Mouse (Mus musculus) intestine, embryonic 15.5 days (tissue): ENCODE results near the gene Aldh4a1. TPM values are rescaled to one million over a fixed set of nuclear protein-coding genes. Genes with fewer than 3 reads are reported as not detected.

ENCODE experiments used
- ATAC-seq: fragments of 200-750 bp; cut with Nextera tagmentation; 2 replicates; pipeline ENCODE4 v1.8.0; 2017; ENCODE audit warnings: moderate TSS enrichment, moderate library complexity
- H3K27ac ChIP-seq: fragments of 300-500 bp; sonication (generic); 2 replicates; pipeline ENCODE4 v1.5.1; 2015; ENCODE audit warnings: mild to moderate bottlenecking, inconsistent platforms
- H3K27me3 ChIP-seq: fragments of 300-500 bp; sonication (generic); replicated peaks from 2 replicates; pipeline ENCODE4 v1.6.1; 2015; ENCODE audit warnings: inconsistent platforms
- H3K36me3 ChIP-seq: fragments of 300-500 bp; sonication (generic); 2 replicates; pipeline ENCODE4 v1.6.1; 2015; ENCODE audit warnings: inconsistent platforms
- H3K4me1 ChIP-seq: fragments of 300-500 bp; sonication (generic); replicated peaks from 2 replicates; pipeline ENCODE4 v1.6.1; 2015; ENCODE audit warnings: inconsistent platforms
- H3K4me2 ChIP-seq: fragments of 300-500 bp; sonication (generic); replicated peaks from 2 replicates; pipeline ENCODE4 v1.6.1; 2015; ENCODE audit warnings: mild to moderate bottlenecking, inconsistent platforms
- H3K4me3 ChIP-seq: fragments of 300-500 bp; sonication (generic); replicated peaks from 2 replicates; pipeline ENCODE4 v1.5.1; 2015; ENCODE audit warnings: inconsistent platforms
- H3K9ac ChIP-seq: fragments of 300-500 bp; sonication (generic); 2 replicates; pipeline ENCODE4 v1.6.1; 2015; ENCODE audit warnings: inconsistent platforms
- H3K9me3 ChIP-seq: fragments of 300-500 bp; sonication (generic); 2 replicates; pipeline ENCODE4 v1.6.1; 2016; ENCODE audit warnings: inconsistent platforms
- WGBS: fragments of 180-500 bp; shearing (Covaris S2); methylation state at CpG from one replicate; pipeline ENCODE4 v1.1.7; 2015; 5-methylcytosine and 5-hydroxymethylcytosine counted together
- polyA plus RNA-seq: library from polyadenylated mRNA; unstranded; fragments of >200 nt; fragmentation: Nextera tagmentation; extraction: Ambion mirVana; gene quantifications from 2 replicates; pipeline ENCODE4 v1.2.1, GENCODE M21; 2015

The Aldh4a1 gene
- polyA plus RNA-seq, 1 experiment from 2014 or later, result 14.4 TPM

DNA sequence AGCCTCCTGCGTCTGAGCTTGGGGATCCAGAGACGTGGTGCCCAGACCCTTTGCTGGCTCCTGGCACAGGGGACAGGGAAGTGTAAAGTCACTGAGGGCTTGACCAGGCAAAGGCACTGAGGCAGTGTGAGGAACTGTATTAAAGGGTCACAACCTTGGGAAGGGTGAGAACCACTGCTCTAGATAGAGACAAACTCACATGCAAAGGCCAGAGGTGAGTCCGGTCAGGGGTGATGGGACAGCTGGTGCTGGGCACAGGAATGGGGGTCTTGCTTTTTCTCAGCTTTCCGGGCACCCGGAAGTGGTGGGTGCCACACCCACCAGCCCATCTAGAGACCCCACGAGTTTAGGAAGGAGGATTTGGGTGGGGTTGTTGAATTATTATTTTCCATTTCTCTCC, 29.3 kb upstream of the Aldh4a1 start:
- Histone ChIP-seq H3K4me1 (peaks cover 43% of the 10 kb centered on the region), H3K9me3 (no peaks in the 10 kb centered on the region), H3K9ac (no peak overlapping the region), H3K36me3 (no peaks in the 10 kb centered on the region), H3K4me2 (no peak overlapping the region), H3K27me3 (no peaks in the 10 kb centered on the region), H3K4me3 (no peak overlapping the region), H3K27ac (no peak overlapping the region)
- WGBS, result 66% methylated on average over 6 of the region's 6 CpGs
- ATAC-seq, result no peak

DNA sequence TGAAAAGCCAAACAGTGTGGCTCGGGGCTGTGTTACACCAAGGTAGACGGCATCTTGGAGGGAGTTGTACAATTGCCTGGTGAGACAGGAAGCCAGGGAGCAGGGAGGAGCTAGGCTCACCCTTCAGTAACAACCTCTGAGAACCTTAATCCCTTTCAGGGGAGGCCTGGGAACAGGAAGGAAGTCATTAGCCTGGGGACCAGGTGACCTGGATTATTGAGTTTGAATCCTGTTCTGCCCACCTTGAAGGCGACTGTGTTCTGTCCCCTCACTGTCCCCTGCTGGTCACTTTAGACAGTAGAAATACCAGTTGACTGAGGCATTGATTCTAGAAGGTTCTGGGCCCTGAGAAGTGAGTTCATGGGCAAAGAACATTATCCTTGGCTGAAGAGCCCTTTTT, 28.6 kb upstream of the Aldh4a1 start:
- no peaks in the 10 kb centered on the region for H3K36me3 ChIP-seq
- H3K4me3 ChIP-seq, result no peak overlapping the region
- peaks cover 48% of the 10 kb centered on the region for H3K4me1 ChIP-seq
- H3K9me3 ChIP-seq, result no peaks in the 10 kb centered on the region
- no peak for ATAC-seq
- no peak overlapping the region for H3K4me2 ChIP-seq
- WGBS, result 44% methylated on average over 3 of the region's 3 CpGs
- no peaks in the 10 kb centered on the region for H3K27me3 ChIP-seq
- H3K9ac ChIP-seq, result no peak overlapping the region
- H3K27ac ChIP-seq, result no peak overlapping the region

DNA sequence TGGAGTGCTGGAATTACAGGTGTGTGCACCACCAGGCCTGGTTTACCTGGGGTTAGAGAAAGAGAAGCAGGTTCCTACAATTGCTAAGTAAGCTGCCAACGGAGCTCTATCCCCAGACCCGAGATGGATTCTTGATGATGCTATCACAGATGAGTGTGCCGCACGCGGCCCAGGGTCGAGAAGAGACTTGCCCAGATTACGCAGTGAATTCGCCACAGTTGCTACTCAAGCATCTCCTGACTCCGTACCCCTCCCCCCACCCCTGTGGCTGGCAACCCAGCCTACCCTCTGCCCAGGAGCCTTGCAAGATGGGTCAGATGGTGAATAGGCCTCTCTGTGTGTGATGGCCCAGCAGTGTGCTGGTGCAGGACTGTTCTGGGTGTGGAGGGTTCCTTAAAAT, 26.0 kb upstream of the Aldh4a1 start:
- ATAC-seq, result no peak
- peaks cover 58% of the 10 kb centered on the region for H3K4me1 ChIP-seq
- H3K9me3 ChIP-seq, result no peaks in the 10 kb centered on the region
- H3K4me2 ChIP-seq, result 0 out of 2 replicates have a peak overlapping the region, but pooled peaks have one; percentile 53
- no peak overlapping the region for H3K4me3 ChIP-seq
- 0 out of 2 replicates have a peak overlapping the region, but pooled peaks have one; percentile 22 for H3K27ac ChIP-seq
- H3K9ac ChIP-seq, result no peak overlapping the region
- H3K36me3 ChIP-seq, result no peaks in the 10 kb centered on the region
- WGBS, result 52% methylated on average over 9 of the region's 9 CpGs
- no peaks in the 10 kb centered on the region for H3K27me3 ChIP-seq

DNA sequence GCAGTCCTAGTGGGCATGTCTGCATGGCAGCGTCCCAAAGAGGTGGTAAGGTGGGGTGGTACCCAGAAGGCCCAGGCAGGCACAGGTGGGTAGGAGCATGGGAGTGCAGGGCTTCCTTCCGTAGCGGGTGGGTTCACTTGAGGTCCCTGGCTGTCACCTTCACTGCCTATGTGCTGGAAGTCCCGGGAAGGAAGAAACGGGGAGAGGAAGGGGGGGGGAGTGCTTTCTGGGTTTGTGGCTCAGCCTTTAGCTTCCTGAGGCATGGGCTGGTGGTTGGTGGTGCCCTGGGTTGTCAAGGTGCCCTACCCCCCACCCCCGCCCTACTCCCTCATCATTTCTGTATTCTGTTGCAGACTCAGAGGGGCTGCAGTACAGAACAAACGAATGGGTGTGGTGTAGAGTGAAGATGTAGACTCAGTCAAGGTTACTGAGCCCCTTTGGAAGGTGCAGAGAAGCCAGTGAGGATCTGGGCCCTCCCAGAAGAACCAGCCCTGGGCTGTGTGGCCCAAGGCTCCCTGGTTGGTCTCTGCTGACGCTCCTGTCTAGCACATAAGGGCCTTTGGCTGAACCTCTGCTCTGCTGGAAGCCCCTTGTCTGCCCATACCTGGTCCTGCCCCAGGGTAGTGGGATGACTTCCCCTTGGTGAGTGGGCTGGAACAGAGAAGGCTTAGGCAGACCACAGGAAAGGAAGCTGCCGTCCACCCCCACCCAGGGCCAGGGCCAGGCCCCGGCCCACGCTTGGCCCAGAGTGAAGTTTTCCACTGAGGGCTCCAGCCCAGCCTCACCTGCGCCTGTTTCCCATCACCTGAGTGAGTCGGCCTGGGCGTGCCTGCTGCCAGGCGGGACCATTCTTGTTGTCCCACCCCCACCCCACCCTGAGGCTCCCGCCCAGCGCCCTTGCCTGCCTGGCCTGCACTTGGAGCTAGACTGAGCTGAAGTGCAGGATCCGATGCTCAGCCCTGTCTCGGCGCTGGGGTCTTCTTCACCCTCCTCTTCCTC, 25.1 kb upstream of the Aldh4a1 start:
- peak overlapping the region; percentile 36; the same call in 1 of the 2 replicates for H3K9ac ChIP-seq
- peak overlapping the region; percentile 53 for H3K4me2 ChIP-seq
- peak overlapping the region; percentile 93 for H3K27ac ChIP-seq
- H3K27me3 ChIP-seq, result no peaks in the 10 kb centered on the region
- H3K4me1 ChIP-seq, result peaks cover 67% of the 10 kb centered on the region
- H3K9me3 ChIP-seq, result no peaks in the 10 kb centered on the region
- no peaks in the 10 kb centered on the region for H3K36me3 ChIP-seq
- 38% methylated on average over 20 of the region's 20 CpGs for WGBS
- ATAC-seq, result 0 out of 2 replicates have a peak, but pooled peaks have one; percentile 40
- no peak overlapping the region for H3K4me3 ChIP-seq

DNA sequence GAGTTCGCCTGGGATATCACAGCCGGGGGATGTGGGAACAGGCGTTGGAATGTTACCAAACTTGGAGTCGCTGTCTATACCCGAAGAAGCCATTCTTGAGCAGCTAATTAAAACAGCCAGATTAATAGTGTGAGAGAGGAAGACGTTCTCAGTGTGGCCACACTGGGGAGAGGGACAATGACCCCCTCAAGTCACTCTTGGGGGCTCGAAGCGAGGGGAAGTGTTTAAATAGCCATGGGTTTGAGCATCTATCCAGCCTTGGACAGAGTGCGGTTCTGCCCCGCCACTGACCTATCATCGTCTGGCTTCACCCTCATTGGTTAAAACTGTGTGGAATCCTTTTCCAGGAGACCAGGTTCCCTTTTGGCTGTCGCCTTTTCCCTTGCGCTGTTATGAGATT, 24.3 kb upstream of the Aldh4a1 start:
- H3K36me3 ChIP-seq, result no peaks in the 10 kb centered on the region
- H3K4me2 ChIP-seq, result peak overlapping the region; percentile 53
- H3K9ac ChIP-seq, result no peak overlapping the region; the same call in 1 of the 2 replicates
- H3K27me3 ChIP-seq, result no peaks in the 10 kb centered on the region
- no peaks in the 10 kb centered on the region for H3K9me3 ChIP-seq
- no peak for ATAC-seq
- H3K27ac ChIP-seq, result peak overlapping the region; percentile 93
- no peak overlapping the region for H3K4me3 ChIP-seq
- H3K4me1 ChIP-seq, result peaks cover 71% of the 10 kb centered on the region
- 23% methylated on average over 13 of the region's 13 CpGs for WGBS

DNA sequence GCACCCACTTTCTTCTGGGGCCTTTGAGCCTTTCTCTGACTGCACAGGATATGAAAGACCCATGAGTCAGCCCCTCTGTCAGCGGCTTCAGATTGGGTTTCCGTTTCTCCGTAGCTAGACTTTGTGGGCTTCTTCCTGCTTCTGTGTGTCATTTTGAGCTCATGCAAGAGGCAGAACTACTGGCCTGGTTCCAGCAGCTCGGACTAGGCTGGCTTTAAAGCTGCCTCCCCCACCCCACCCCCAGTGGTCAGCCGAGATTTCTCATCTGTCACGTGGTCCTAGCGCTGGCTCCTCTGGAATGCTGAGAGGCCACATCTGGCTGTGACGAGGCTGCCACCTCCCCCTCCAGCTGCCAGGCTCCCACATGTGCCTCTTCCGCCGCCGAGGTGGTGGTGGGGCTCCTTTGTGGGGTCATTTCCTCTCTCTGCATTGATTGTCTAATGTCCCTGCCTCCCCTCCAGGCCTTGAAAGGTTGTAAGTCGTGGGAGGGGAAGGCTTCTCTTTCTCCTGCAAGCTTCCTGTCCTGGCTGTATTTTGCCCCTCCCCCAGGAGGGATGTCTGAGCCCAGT, 23.6 kb upstream of the Aldh4a1 start:
- Histone ChIP-seq H3K27me3 (no peaks in the 10 kb centered on the region), H3K36me3 (no peaks in the 10 kb centered on the region), H3K4me3 (peak overlapping the region; percentile 2; the same call in 1 of the 2 replicates), H3K4me1 (peaks cover 70% of the 10 kb centered on the region), H3K9me3 (no peaks in the 10 kb centered on the region), H3K4me2 (peak overlapping the region; percentile 53), H3K27ac (peak overlapping the region; percentile 93), H3K9ac (peak overlapping the region; percentile 20; the same call in 1 of the 2 replicates)
- ATAC-seq, result peak; percentile 83
- 4% methylated on average over 12 of the region's 12 CpGs for WGBS

DNA sequence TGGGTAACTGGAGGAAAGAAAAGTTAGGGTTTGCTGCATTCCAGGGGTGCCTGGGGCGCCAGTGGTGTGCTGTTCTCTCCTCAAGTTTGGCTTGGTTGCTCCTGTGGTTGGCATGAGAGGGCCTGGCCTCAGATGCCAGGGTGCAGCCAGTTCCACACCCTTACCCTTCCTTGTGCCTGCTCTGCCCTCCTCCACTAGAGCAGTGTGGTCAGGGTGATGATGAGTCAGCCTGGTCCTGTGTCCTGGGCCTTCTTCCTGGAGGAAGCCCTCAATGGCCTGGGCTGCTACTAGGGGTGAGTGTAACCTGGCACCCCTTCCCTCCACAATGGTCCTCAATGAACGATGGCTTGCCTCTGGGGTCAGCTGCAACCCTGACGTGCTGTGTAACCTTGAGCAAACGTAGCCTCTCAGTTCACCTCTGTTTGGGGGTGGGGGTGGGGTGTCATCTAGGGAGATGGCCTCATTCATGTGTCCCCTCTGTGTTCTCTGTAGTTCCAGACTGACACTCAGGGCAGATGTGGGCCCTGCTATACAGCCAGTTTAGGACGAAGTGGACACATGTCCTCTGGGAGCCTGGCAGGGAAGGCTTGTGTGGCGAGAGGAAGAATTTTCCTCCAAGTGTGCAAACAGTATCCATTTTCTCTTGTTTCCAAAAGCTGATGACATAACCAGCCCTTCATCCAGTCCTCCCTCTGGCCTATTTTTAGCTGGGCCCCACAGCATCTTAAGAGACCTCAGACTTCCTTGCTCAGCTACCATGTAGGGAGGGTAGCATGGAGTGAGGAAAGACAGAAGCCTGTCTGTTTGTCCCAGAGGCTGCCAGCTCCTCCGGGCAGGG, 20.9 kb upstream of the Aldh4a1 start:
- Histone ChIP-seq H3K4me3 (no peak overlapping the region; the same call in 1 of the 2 replicates), H3K9ac (peak overlapping the region; percentile 26), H3K27me3 (no peaks in the 10 kb centered on the region), H3K4me2 (peak overlapping the region; percentile 31; the same call in 1 of the 2 replicates), H3K27ac (peak overlapping the region; percentile 84), H3K9me3 (no peaks in the 10 kb centered on the region), H3K4me1 (peaks cover 56% of the 10 kb centered on the region), H3K36me3 (0 out of 2 replicates have a peak, but pooled peaks cover 4% of the 10 kb centered on the region)
- ATAC-seq, result no peak
- WGBS, result 47% methylated on average over 7 of the region's 7 CpGs

DNA sequence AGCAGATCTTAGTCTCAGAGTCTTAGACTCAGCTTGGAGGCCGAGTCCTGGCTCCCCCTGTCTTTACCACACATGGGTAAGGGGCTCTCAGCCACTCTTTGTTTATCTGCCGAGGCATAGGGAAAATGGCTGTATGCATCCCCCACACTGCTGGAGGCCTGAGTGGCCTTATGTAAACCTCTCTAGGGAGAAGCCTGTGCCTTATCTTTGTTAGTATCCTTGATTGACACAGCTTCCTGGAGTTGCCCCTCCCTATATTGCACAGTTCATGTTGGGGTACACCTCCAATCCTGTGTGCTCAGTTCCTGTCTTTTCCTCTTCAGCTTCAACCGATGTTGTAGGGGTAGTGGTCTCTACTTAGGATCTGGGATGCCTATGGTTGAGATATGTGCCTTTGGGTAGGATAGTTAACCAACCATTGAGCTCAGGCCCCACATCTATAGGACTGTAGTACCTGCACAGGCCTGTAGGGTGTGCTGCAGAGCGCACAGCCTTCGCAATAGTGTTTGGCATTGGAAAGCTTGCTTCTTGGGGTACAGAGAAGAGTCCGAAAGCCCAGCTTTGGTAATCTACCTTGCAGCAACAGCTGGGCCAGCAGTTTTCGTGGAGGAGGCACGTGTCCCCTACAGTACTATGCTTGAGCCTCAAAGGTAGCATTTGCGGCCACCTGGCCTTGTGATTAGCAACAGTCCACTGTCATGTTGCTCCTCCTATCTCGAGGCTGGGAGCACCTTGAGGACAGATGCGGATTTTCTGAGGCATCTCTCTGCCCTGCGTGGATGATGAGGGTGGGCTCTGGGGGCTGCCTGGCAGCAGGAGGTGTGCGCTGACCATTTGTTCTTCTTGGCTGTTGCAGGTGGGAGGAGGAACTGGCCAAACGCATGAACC, 20.1 kb upstream of the Aldh4a1 start, which contains the start of gene Gm21969:
Gene Gm21969, plus strand, starts transcription at position 830 of the 888 bp plus-strand sequence.
- peaks cover 47% of the 10 kb centered on the region for H3K4me1 ChIP-seq
- H3K27ac ChIP-seq, result peak within 1 kb of the TSS; percentile 84

DNA sequence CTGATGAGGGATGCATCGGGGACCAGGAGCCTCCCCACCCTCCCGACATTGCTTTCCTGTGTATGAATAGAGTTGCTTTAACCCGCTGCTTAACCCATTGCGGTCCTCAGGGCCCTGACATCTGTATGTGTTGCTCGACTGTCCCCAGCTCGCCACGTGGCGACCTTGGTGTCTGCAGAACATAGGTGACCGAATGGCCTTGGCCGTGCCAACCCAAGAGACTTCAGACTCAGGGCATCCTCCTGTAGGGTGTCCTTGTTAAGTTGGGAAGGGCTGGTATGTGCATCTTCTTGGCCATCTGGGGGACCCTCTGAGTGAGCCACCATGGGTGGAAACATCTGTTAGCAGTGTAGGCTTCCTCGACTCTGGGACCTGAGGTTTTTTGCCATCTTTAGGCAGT, 17.4 kb upstream of the Aldh4a1 start:
- Histone ChIP-seq H3K9me3 (no peaks in the 10 kb centered on the region), H3K4me3 (no peak overlapping the region), H3K36me3 (0 out of 2 replicates have a peak, but pooled peaks cover 7% of the 10 kb centered on the region), H3K27me3 (no peaks in the 10 kb centered on the region), H3K9ac (no peak overlapping the region), H3K4me1 (peaks cover 23% of the 10 kb centered on the region), H3K27ac (no peak overlapping the region), H3K4me2 (no peak overlapping the region)
- no peak for ATAC-seq
- WGBS, result 86% methylated on average over 11 of the region's 11 CpGs

More for the DNA sequence above, 20.1 kb upstream of the Aldh4a1 start, which contains the start of gene Gm21969:
- Histone ChIP-seq H3K4me2 (peak within 1 kb of the TSS; percentile 31; the same call in 1 of the 2 replicates), H3K27me3 (no peaks in the 10 kb centered on the region), H3K9me3 (no peaks in the 10 kb centered on the region), H3K9ac (peak within 1 kb of the TSS; percentile 26), H3K36me3 (0 out of 2 replicates have a peak, but pooled peaks cover 7% of the 10 kb centered on the region), H3K4me3 (no peak within 1 kb of the TSS; the same call in 1 of the 2 replicates)
- ATAC-seq, result no peak
- whole genome bisulfite sequencing, result 57% methylated on average over 14 of the region's 14 CpGs

DNA sequence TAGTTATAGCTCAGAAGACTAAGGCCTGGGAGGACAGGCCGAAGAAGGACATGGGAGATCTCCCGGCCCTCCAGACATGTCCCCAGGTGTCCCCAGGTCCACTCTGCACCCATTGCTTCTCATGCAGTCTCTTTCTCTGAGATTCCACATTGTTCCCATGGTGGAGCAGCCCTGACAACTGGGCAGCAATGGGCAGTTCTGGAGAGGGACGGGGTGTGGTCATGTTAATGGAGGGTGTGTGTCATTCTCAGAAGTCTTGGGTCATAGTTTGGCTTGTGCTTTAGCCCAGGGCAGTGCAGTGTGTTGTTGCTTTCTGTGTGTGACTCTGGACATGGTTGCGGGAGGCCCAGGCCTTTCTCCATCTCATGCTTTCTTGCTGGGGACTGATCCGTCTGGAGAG, 15.9 kb upstream of the Aldh4a1 start:
- Histone ChIP-seq H3K4me2 (no peak overlapping the region), H3K36me3 (0 out of 2 replicates have a peak, but pooled peaks cover 7% of the 10 kb centered on the region)

DNA sequence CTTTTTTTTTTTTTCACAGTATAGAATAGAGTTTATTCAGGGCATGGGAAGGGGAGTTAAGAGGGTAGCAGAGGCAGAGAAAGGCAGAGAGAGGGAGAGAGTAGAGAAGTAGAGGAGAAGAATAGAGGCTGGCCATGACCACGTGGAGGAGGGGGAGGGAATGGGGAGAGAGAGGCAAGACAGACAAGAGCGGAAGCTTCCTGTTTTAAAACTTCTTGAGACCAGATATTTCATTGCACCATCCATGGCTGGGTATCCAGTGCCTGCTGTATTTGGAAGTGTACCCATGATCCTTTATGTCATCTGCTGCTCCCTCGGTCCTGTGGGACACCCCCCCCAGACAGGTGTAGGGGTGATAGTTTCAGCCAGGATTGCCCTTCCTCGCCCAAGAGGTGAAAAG, 13.7 kb upstream of the Aldh4a1 start:
- WGBS, result 74% methylated on average over 4 of the region's 4 CpGs
- Histone ChIP-seq H3K9me3 (no peaks in the 10 kb centered on the region), H3K4me1 (no peaks in the 10 kb centered on the region; the same call in 1 of the 2 replicates), H3K27me3 (no peaks in the 10 kb centered on the region), H3K4me3 (no peak overlapping the region), H3K36me3 (peaks cover 17% of the 10 kb centered on the region), H3K9ac (no peak overlapping the region), H3K4me2 (no peak overlapping the region), H3K27ac (no peak overlapping the region)
- ATAC-seq, result no peak

More for the DNA sequence above, 15.9 kb upstream of the Aldh4a1 start:
- Histone ChIP-seq H3K9ac (no peak overlapping the region), H3K27ac (no peak overlapping the region), H3K4me3 (no peak overlapping the region), H3K4me1 (peaks cover 16% of the 10 kb centered on the region), H3K9me3 (no peaks in the 10 kb centered on the region), H3K27me3 (no peaks in the 10 kb centered on the region)
- ATAC-seq, result no peak
- WGBS, result 94% methylated on average over 5 of the region's 5 CpGs
